ENCODE assay signal across 23 mouse cellular contexts in the genomic region with DNA sequence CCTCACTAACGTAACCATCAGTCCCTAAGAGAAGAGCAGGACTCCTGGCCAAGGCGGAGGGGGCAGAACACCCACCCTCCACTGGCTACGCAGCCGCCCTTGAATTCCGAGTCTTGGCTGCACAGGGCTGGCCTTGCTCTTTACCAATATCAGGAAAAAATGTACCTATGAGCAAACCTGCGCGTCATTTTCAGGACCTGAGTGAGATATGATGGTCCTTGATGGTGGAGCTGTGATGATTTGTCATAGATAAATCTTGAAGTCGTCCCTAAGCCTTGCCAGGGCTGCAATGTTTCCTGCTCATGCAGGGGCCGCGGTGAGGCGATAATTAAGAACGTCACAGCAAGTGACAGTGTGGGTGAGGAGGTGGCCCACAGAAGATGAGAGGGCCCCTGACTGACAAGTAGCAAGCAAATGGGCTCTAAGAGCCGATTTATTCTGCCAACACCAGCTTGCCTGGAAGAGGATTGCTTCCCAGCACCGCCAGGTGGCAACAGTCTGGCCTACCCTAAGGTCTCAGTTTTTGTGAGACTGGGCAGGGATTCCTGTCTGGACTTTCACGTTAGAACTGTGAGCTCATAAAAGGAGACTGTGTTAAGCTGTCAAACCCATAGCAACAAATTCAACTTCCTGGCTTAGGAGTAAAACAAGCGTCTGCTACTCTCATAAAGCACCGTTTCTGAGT. TPM values are rescaled to one million over a fixed set of nuclear protein-coding genes. Genes with fewer than 3 reads are reported as not detected.
DNase-seq lines count a peak whose midpoint lies in the region; ATAC-seq and TF ChIP-seq lines count a peak whose summit lies in the region.
"Had no signal": no experiment of that assay in that cellular context is flagged by ENCODE, and none has a peak within 500 bp of the region (broad histone marks: within the 10 kb centered on the region; RNA-seq: fewer than 3 reads in every experiment).

No protein-coding gene starts in this region.

- 86% methylated on average over 17 of the region's 17 CpGs for WGBS in forebrain, embryonic 13.5 days
- WGBS in forebrain, embryonic 11.5 days, result 92% methylated on average over 17 of the region's 17 CpGs
- 87% methylated on average over 17 of the region's 17 CpGs for WGBS in liver, embryonic 11.5 days

- H3K4me3 ChIP-seq in forebrain, embryonic 13.5 days, result no peak overlapping the region
- no peak overlapping the region for H3K4me3 ChIP-seq in forebrain, embryonic 11.5 days (ENCODE audit: low read depth, low read length)
- no peak overlapping the region for H3K4me3 ChIP-seq in cortical plate, adult 2 months (ENCODE audit: insufficient read depth, low read length)
- no peak overlapping the region for H3K4me3 ChIP-seq in liver, embryonic 11.5 days (ENCODE audit: low read depth, low read length)
- H3K4me3 ChIP-seq: erythroblast, embryonic 14.5 days; hindbrain, embryonic 13.5 days; liver, embryonic 12.5 days; megakaryocyte, embryonic 14.5 days had no signal

- no peaks in the 10 kb centered on the region for H3K27me3 ChIP-seq in forebrain, embryonic 13.5 days
- no peaks in the 10 kb centered on the region for H3K27me3 ChIP-seq in forebrain, embryonic 11.5 days (ENCODE audit: control insufficient read depth, insufficient read depth, low read length)
- no peaks in the 10 kb centered on the region for H3K27me3 ChIP-seq in liver, embryonic 11.5 days (replicated peaks; ENCODE audit: control insufficient read depth, insufficient read depth, low read length)
- H3K27me3 ChIP-seq: hindbrain, embryonic 13.5 days; liver, embryonic 12.5 days; megakaryocyte, embryonic 14.5 days had no signal

- H3K9me3 ChIP-seq in forebrain, embryonic 13.5 days (replicated peaks), result no peaks in the 10 kb centered on the region
- H3K9me3 ChIP-seq in forebrain, embryonic 11.5 days (ENCODE audit: control insufficient read depth, low read length), result no peaks in the 10 kb centered on the region
- no peaks in the 10 kb centered on the region for H3K9me3 ChIP-seq in liver, embryonic 11.5 days (ENCODE audit: control insufficient read depth, low read length)
- H3K9me3 ChIP-seq: hindbrain, embryonic 13.5 days; liver, embryonic 12.5 days; megakaryocyte, embryonic 14.5 days had no signal

- DNase-seq in forebrain, embryonic 11.5 days (ENCODE audit: low spot score), result no peak
- peak; percentile 19 to 41 for DNase-seq in layer of hippocampus, postnatal 10 days (ENCODE audit: low spot score in 2 of 2)
- DNase-seq in layer of hippocampus, adult 8-10 months (ENCODE audit: low spot score in 2 of 2), result no peak
- peak; percentile 57 for DNase-seq in R1 (ENCODE audit: low read depth, low spot score)
- DNase-seq in cerebellum, adult 11-12 months, result no peak
- DNase-seq in liver, embryonic 11.5 days (ENCODE audit: low spot score), result no peak
- DNase-seq: cerebellum, adult 18-20 months; cerebellum, postnatal 36 days; gastrocnemius, postnatal 36 days; heart, postnatal 14 days; kidney, adult 11 months; kidney, postnatal 14 days; left cerebral cortex, postnatal 4 days; thymus, postnatal 25 days had no signal

- H3K27ac ChIP-seq in forebrain, embryonic 13.5 days, result no peak overlapping the region
- no peak overlapping the region for H3K27ac ChIP-seq in forebrain, embryonic 11.5 days (ENCODE audit: low read depth, low read length)
- H3K27ac ChIP-seq in cortical plate, adult 2 months (ENCODE audit: insufficient read depth, low read length), result no peak overlapping the region
- no peak overlapping the region for H3K27ac ChIP-seq in liver, embryonic 11.5 days (ENCODE audit: low read depth, low read length)
- H3K27ac ChIP-seq: hindbrain, embryonic 13.5 days; liver, embryonic 12.5 days had no signal

- H3K4me2 ChIP-seq in forebrain, embryonic 13.5 days, result no peak overlapping the region
- H3K4me2 ChIP-seq in forebrain, embryonic 11.5 days (ENCODE audit: low read depth, low read length, severe bottlenecking), result no peak overlapping the region
- H3K4me2 ChIP-seq in liver, embryonic 11.5 days, result no peak overlapping the region
- H3K4me2 ChIP-seq: heart, embryonic 11.5 days; hindbrain, embryonic 13.5 days; liver, embryonic 12.5 days had no signal

- no peak overlapping the region for H3K9ac ChIP-seq in forebrain, embryonic 13.5 days
- H3K9ac ChIP-seq in forebrain, embryonic 11.5 days (ENCODE audit: low read length), result no peak overlapping the region
- no peak overlapping the region for H3K9ac ChIP-seq in liver, embryonic 11.5 days (ENCODE audit: low read depth, low read length)
- H3K9ac ChIP-seq: hindbrain, embryonic 13.5 days; liver, embryonic 12.5 days had no signal

- 0 out of 2 replicates have a peak, but pooled peaks have one; percentile 25 for ATAC-seq in forebrain, embryonic 13.5 days
- ATAC-seq in forebrain, embryonic 11.5 days (replicated peaks; ENCODE audit: low FRiP score), result no peak
- no peak for ATAC-seq in liver, embryonic 11.5 days (replicated peaks; ENCODE audit: low FRiP score)
- ATAC-seq: activated CD4-positive, CD25-positive, alpha-beta regulatory T cell, adult 4 months; liver, embryonic 12.5 days; midbrain, embryonic 16.5 days had no signal

- no peaks in the 10 kb centered on the region for H3K4me1 ChIP-seq in forebrain, embryonic 13.5 days
- no peaks in the 10 kb centered on the region for H3K4me1 ChIP-seq in forebrain, embryonic 11.5 days (replicated peaks; ENCODE audit: control insufficient read depth, insufficient read depth, low read length)
- no peaks in the 10 kb centered on the region for H3K4me1 ChIP-seq in cortical plate, adult 2 months (ENCODE audit: control insufficient read depth, insufficient read depth, low read length)
- H3K4me1 ChIP-seq in liver, embryonic 11.5 days (replicated peaks; ENCODE audit: control insufficient read depth, insufficient read depth, low read length), result no peaks in the 10 kb centered on the region
- H3K4me1 ChIP-seq: hindbrain, embryonic 13.5 days; liver, embryonic 12.5 days; megakaryocyte, embryonic 14.5 days had no signal

- TF ChIP-seq CTCF in cortical plate, adult 2 months (IDR thresholded peaks at IDR 0.05; ENCODE audit: extremely low read depth, insufficient read depth, low read length), result 0 out of 2 replicates have a peak, but pooled peaks have one; percentile 18

- peaks cover 83% of the 10 kb centered on the region for H3K36me3 ChIP-seq in forebrain, embryonic 13.5 days (ENCODE audit: poor library complexity, severe bottlenecking)
- peaks cover 7% of the 10 kb centered on the region; the same call in 1 of the 2 replicates for H3K36me3 ChIP-seq in forebrain, embryonic 11.5 days (ENCODE audit: control insufficient read depth, insufficient read depth, low read length)
- H3K36me3 ChIP-seq in liver, embryonic 11.5 days (ENCODE audit: control insufficient read depth, insufficient read depth, low read length), result peaks cover 9% of the 10 kb centered on the region; the same call in 1 of the 2 replicates

- no peak for TF ChIP-seq POLR2A in cortical plate, adult 2 months (IDR thresholded peaks at IDR 0.05; ENCODE audit: extremely low read depth, insufficient read depth, low read length)

RNA-seq across cellular contexts. Expression of a gene that starts 16.0 kb away (rescaled TPM):
- polyA plus RNA-seq in forebrain, embryonic 13.5 days (2015; fragmentation: Nextera tagmentation; extraction: Ambion mirVana), result 178 and 188 TPM in 2 replicates
- polyA plus RNA-seq in forebrain, embryonic 11.5 days (2014; fragmentation: Nextera tagmentation; extraction: Ambion mirVana), result 137 and 142 TPM in 2 replicates
- 100 to 1,000 TPM; 117 to 130 TPM for total RNA-seq in layer of hippocampus, postnatal 10 days (2021)
- 100 to 1,000 TPM; 116 to 123 (median 118) TPM for total RNA-seq in layer of hippocampus, adult 8-10 months (2022)
- polyA plus RNA-seq in cortical plate, adult 2 months (2012; rRNA removed), result 114 and 125 TPM in 2 replicates
- polyA plus RNA-seq in liver, embryonic 11.5 days (2014; fragmentation: Nextera tagmentation; extraction: Ambion mirVana), result 264 and 315 TPM in 2 replicates

RNA-seq across cellular contexts. Expression of a gene that starts 21.6 kb away (rescaled TPM):
- polyA plus RNA-seq in forebrain, embryonic 13.5 days (2015; fragmentation: Nextera tagmentation; extraction: Ambion mirVana), result 49.9 and 57.5 TPM in 2 replicates
- polyA plus RNA-seq in forebrain, embryonic 11.5 days (2014; fragmentation: Nextera tagmentation; extraction: Ambion mirVana), result 68.7 TPM in 2 replicates
- total RNA-seq in layer of hippocampus, postnatal 10 days (2021), result 10 to 100 TPM; 14.8 to 17.5 TPM
- 10 to 100 TPM in 3 of 4 experiments, 1 to 10 TPM in 1; 9.9 to 11.8 (median 11.5) TPM for total RNA-seq in layer of hippocampus, adult 8-10 months (2022)
- polyA plus RNA-seq in cortical plate, adult 2 months (2012; rRNA removed), result 8.6 and 9.0 TPM in 2 replicates
- 29.0 and 30.1 TPM in 2 replicates for polyA plus RNA-seq in liver, embryonic 11.5 days (2014; fragmentation: Nextera tagmentation; extraction: Ambion mirVana)

Comparison
In these comparisons a context has a peak if more than half of its experiments do, and no peak if none do; other contexts are left out.
1. DNase-seq: peak in layer of hippocampus, postnatal 10 days (2 of 2) and R1 (single experiment); none in forebrain, embryonic 11.5 days (single experiment), layer of hippocampus, adult 8-10 months (0 of 2), cerebellum, adult 11-12 months (single experiment) and liver, embryonic 11.5 days (single experiment).